Mouse (Mus musculus): ENCODE measurements around the gene Bcl6b.

GRCm38 (mm10) chr11:70223724-70224123 is 5.9 kb downstream of the Bcl6b start:
- TF ChIP-seq CTCF (IDR thresholded peaks at IDR 0.05; ENCODE audit: control insufficient read depth, insufficient read depth, insufficient replicate concordance, low read depth, low read length), result no peak
- TF ChIP-seq POLR2A (IDR thresholded peaks at IDR 0.05; ENCODE audit: control insufficient read depth, low read depth, low read length), result no peak

Data from testis, adult 2 months (tissue).